ENCODE assay signal across 10 mouse cellular contexts in the genomic region with DNA sequence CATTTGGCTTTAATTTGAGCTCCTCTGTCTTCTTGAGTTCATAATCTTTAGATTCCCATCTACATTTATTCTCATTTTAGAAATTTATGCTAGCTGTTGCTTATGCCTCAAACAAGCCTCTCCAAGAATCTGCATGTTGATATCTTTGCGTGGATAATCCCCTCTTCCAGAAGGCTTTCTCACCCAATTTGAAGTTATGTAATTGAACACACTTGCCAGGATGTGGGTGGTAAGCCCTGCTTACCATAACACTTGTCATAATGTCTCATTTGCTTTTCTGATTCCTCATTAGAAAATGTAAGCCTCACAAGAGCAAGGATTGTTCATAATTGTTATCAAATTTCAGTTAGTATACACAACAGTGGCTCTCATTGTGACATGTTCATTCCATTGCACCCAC.
"Had no signal": no experiment of that assay in that cellular context is flagged by ENCODE, and none has a peak within 500 bp of the region (broad histone marks: within the 10 kb centered on the region; RNA-seq: fewer than 3 reads in every experiment).

No protein-coding gene starts in this region.

- H3K4me3 ChIP-seq: kidney, embryonic 15.5 days; limb, embryonic 13.5 days; midbrain, embryonic 12.5 days; neural tube, embryonic 13.5 days had no signal

- H3K27ac ChIP-seq: kidney, embryonic 15.5 days; limb, embryonic 13.5 days; liver, embryonic 14.5 days; midbrain, embryonic 12.5 days; neural tube, embryonic 13.5 days; stomach, postnatal 0 days had no signal

- DNase-seq: kidney, adult 2 months; kidney, postnatal 14 days; lung, adult 18-20 months; thymus, postnatal 4 days had no signal
